Mouse (Mus musculus): ENCODE measurements around the gene Acsl1. TPM values are rescaled to one million over a fixed set of nuclear protein-coding genes. Genes with fewer than 3 reads are reported as not detected.

Gene Acsl1
- 100 to 1,000 TPM; 168 to 361 (median 321) TPM for total RNA-seq (2022)

GRCm38 (mm10) chr8:46470792-46471781 is at the start of gene Acsl1:
Acsl1 (plus strand) TSS chr8:46471037.
- peak; percentile 100 for DNase-seq

DNA sequence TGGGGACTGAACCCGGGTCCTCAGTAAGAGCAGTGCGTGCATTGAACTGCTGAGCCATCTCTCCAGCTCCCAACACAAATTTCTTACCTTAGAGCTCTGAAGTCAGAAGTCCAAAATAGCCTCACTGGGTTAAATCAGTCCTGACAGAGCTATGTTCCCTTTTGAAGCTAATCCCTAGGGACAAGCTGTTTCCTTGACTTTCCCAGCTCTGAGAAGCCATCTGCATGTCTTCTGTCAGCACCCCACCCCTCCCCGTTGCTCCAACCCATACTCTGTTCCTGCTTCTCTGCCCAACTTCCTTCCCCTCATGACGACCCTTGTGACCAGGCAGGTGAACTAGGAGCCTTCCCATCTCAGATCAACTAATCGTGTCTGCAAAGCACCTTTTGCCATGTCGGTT is 49.3 kb upstream of the Acsl1 start:
- no peak for DNase-seq

DNA sequence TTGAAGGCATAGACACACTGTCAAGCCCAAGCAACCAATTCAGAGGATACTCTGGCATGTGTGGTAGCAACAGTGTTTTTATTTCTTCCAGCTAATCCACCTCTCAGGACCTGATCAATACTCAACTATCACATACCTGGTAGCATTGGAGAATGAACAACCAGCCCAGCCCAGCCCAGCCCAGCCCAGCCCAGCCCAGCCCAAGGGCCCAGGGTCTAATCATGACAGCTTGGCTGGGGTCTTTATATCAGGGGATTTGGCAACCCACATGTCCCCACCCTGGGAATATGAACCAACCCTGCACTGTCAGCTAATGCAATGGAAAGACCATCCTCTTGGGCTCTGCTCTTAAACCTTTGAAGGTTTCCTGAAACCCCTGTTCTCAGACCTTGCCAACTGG is 42.9 kb upstream of the Acsl1 start:
- DNase-seq: no peak

GRCm38 (mm10) chr8:46429871-46430270 is 41.0 kb upstream of the Acsl1 start:
- DNase-seq: peak; percentile 83

DNA sequence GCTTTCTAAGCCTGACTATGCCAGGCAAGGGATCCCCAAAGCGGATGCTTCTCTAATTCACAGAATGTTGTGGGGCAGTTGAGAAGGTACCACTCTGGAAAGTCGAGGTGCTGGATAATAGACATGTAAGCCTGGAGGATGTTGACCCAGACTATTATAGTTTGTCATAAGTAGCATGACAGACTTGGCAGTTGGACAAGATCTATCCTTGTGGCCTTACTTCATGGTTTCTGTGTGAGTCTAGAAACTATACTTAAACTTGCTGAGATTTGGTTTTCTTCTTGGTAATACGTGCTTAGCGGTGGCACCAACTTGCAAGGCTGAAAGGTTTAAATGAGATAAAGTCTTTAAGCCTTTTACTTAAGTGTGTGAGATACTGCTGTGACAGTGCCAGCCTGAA is 38.9 kb upstream of the Acsl1 start:
- DNase-seq: no peak

DNA sequence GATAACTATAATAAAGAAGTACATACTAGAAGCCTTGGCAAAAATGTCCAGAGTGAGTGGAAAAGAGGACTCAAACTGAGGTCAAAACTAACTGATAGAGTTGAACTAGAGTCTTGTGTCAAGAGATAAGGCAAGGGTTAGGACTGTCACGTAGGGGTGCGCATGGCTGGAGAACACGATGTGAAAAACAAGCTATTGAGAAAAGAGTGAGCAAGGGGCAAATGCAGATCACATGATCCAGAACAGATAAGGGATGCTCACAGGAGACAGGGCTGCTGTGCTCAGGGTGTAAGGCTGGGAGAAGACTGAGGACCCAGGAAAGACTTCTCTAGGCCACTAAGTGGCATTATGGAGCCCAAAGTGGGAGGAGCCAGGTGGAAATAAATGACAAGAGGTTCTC is 38.3 kb upstream of the Acsl1 start:
- DNase-seq: no peak

DNA sequence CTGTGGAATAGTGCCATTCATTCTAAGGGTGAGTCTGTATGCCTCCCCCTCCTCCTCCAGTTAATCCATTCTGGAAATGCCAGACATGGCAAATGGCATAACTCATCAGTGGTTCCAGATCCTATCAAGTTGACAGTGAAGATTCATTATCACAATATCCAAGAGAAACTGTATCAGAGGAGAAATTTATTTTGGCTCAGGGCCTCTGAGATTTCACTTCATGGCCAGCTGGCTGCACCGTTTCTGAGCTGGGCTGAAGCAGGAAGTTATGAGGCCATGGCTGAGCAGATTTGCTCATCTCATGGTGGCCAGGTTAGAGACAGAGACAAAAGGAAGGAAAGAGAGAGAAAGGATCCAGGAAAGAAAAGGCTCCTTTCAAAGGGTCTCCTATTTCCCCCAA is 37.2 kb upstream of the Acsl1 start:
- peak; percentile 29 for DNase-seq

DNA sequence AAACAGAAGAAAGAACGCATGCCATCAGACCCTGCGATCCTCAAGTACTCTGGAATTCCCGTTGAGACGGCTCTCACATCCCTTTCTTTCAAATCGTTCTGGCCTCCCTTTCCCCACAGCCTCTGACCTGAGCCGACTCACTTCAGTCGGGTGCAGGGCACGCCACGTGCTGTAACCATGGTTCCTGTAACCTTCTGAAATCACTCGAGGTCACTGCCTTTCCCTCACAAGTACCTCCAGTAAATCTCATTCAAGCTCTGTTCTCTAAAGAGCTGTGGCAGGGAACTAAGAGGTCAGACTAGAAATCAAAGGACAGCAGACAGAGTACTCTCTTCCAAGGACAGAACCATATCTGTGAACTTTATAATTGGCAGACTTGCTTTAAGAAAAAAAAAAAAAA is 32.3 kb upstream of the Acsl1 start:
- DNase-seq: peak; percentile 88

- DNase-seq: no peak
Observed at GRCm38 (mm10) chr8:46445964-46446915, 24.6 kb upstream of the Acsl1 start.

DNA sequence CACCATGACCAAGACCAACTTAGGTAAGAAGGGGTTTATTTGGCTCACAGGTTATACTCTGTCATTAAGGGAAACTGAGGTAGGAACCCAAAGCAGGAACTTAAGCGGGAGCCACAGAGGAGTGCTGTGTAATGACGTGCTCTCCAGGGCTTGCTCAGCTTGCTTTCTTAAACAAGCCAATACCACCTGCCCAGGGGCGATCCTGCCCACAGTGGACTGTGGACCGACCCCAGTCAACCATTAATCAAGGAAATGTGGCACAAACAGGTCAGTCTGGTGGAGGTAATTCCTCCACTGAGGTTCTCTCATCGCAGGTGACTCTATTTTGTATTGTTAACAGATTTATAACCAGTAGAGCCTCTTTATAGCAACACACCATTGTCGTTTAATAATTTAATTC is 23.5 kb upstream of the Acsl1 start:
- no peak for DNase-seq

GRCm38 (mm10) chr8:46448606-46449005 is 22.2 kb upstream of the Acsl1 start:
- no peak for DNase-seq

GRCm38 (mm10) chr8:46449063-46449462 is 21.8 kb upstream of the Acsl1 start:
- no peak for DNase-seq

- DNase-seq: no peak
Observed at GRCm38 (mm10) chr8:46449723-46450251, 21.1 kb upstream of the Acsl1 start.

DNA sequence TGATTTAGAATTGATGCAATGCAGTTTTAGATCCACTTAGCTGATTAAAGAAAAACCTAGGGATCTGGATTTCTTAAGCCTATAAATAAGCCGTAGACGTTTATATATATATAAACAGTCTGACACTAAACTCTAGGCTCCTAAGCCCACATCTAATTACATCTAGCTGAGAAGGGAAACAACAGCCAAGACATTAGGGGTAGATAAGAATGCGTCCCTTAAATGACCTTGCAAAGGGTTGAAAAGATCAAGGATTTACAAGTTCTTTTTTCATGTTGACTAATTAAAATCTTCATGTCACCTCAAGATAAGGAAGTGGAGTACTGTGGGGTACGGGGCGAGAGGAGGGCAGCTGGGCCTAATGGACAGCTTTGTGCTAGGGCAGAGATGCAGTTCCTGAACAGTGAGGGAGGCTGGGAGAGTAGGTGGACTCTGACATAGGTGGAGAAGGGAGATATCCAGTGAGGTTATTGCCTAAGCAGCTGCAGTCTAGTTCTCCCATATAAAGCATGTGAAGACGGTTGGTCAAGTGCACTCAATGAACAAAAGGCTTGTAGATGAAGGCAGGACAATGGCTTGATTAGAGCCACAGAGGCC is 12.5 kb upstream of the Acsl1 start:
- DNase-seq: no peak

DNA sequence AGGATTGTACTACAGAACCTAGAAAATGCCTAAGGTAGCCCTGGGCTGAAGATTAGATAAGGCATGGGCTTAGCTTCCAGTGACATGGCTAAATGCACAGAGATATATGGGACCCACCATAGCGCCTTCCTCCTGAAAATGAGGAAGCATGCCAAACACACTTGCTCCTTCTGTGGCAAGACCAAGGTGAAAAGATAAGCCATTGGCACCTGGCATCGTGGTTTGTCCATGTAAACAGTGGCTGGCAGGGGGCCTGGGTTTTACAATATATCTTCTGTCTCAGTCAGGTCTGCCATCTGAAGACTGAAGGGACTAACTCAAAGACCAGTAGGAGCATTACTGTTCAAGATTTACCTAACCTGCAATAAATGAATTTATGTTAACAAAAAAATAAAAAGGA is 2.4 kb upstream of the Acsl1 start:
- DNase-seq: no peak

- DNase-seq: no peak
Observed at GRCm38 (mm10) chr8:46469071-46469769, 1.6 kb upstream of the Acsl1 start.

- DNase-seq: peak; percentile 85
Observed at GRCm38 (mm10) chr8:46470091-46470791, 596 bp upstream of the Acsl1 start.

- no peak for DNase-seq
Observed at GRCm38 (mm10) chr8:46471926-46472485, 1.2 kb downstream of the Acsl1 start.

- DNase-seq: no peak
Observed at GRCm38 (mm10) chr8:46474120-46474519, 3.3 kb downstream of the Acsl1 start.

DNA sequence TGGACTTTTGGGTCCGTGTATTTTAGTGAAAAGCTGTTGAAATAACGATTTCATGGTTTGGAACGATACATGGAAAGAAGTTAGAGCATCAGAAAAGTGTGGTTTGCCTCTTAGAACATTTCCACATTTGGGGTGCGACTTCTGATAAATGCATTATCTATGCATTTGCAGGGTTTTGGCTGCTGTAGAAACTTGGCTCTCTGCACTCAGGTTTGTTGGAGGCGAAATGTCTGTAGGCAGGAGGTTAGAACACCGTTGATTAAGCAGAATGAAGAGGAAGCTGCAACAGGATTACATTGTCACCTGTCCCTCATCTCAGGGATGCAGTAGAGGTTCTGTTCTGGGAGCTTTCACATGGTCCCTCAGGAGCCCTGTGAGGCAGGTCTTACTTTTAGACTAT is 3.8 kb downstream of the Acsl1 start:
- no peak for DNase-seq

GRCm38 (mm10) chr8:46475404-46475803 is 4.6 kb downstream of the Acsl1 start:
- no peak for DNase-seq

Data from adrenal gland, adult 8-10 months (tissue).